Mouse (Mus musculus) testis, adult 2 months (tissue): ENCODE measurements around the gene Nr2e3.

Experiments used
- CTCF ChIP-seq: fragments of 200-500 bp; IDR thresholded peaks from 2 replicates; pipeline ENCODE4 v1.5.1; 2012; ENCODE audit warnings: low read depth, mild to moderate bottlenecking, inconsistent platforms, low read length, moderate library complexity; ENCODE audit not compliant: control insufficient read depth, insufficient read depth, insufficient replicate concordance
- POLR2A ChIP-seq: fragments of 200-500 bp; IDR thresholded peaks from 2 replicates; pipeline ENCODE4 v1.6.1; 2012; ENCODE audit warnings: low read depth, mild to moderate bottlenecking, inconsistent platforms, low read length, moderate library complexity; ENCODE audit not compliant: control insufficient read depth

DNA sequence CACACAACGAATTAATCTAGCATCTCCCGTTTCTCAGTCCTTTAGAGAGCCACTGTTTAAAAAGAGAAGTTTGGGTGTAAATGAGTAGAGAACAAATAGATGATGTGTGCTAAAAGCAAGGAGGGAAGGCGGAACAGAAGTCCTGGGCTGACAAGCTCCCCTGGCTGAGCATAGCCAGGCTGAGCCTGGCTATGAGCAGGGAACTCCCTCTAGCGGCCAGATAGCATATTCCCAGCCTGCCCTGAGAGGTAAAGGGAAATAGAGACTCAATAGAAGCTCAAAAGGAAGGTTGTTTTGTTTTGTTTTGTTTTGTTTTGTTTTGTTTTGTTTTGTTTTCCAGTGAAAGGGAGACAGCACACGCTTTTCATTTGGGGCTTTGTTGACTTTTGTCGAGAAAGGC, 8.9 kb upstream of the Nr2e3 start:
- TF ChIP-seq POLR2A: no peak
- TF ChIP-seq CTCF: peak; percentile 65; the same call in 1 of the 2 replicates
